Mouse (Mus musculus) hindbrain, embryonic 12.5 days (tissue): ENCODE measurements around the gene Cbx8. TPM values are rescaled to one million over a fixed set of nuclear protein-coding genes. Genes with fewer than 3 reads are reported as not detected.

Experiments used
- ATAC-seq: fragments of 200-750 bp; cut with Nextera tagmentation; 2 replicates; pipeline ENCODE4 v1.8.0; 2017; ENCODE audit warnings: moderate TSS enrichment; ENCODE audit not compliant: low FRiP score
- H3K27ac ChIP-seq: fragments of 300-500 bp; sonication (generic); 2 replicates; pipeline ENCODE4 v1.5.1; 2016; ENCODE audit warnings: mild to moderate bottlenecking
- H3K27me3 ChIP-seq: fragments of 300-500 bp; sonication (generic); 2 replicates; pipeline ENCODE4 v1.6.1; 2016; ENCODE audit warnings: mild to moderate bottlenecking
- H3K36me3 ChIP-seq: fragments of 300-500 bp; sonication (generic); 2 replicates; pipeline ENCODE4 v1.6.1; 2016; ENCODE audit warnings: mild to moderate bottlenecking
- H3K4me1 ChIP-seq: fragments of 300-500 bp; sonication (generic); 2 replicates; pipeline ENCODE4 v1.6.1; 2016
- H3K4me2 ChIP-seq: fragments of 300-500 bp; sonication (generic); replicated peaks from 2 replicates; pipeline ENCODE4 v1.6.1; 2016; ENCODE audit warnings: mild to moderate bottlenecking
- H3K4me3 ChIP-seq: fragments of 300-500 bp; sonication (generic); 2 replicates; pipeline ENCODE4 v1.5.1; 2016; ENCODE audit warnings: mild to moderate bottlenecking
- H3K9ac ChIP-seq: fragments of 300-500 bp; sonication (generic); 2 replicates; pipeline ENCODE4 v1.6.1; 2016; ENCODE audit warnings: mild to moderate bottlenecking, moderate library complexity
- H3K9me3 ChIP-seq: fragments of 300-500 bp; sonication (generic); replicated peaks from 2 replicates; pipeline ENCODE4 v1.6.1; 2016; ENCODE audit warnings: mild to moderate bottlenecking
- WGBS: fragments of 180-500 bp; shearing (Covaris S2); methylation state at CpG from one replicate; pipeline ENCODE4 v1.1.7; 2016; 5-methylcytosine and 5-hydroxymethylcytosine counted together
- polyA plus RNA-seq: library from polyadenylated mRNA; unstranded; fragments of >200 nt; fragmentation: Nextera tagmentation; extraction: Ambion mirVana; gene quantifications from 2 replicates; pipeline ENCODE4 v1.2.1, GENCODE M21; 2016

The Cbx8 gene
- polyA plus RNA-seq, 1 experiment from 2014 or later: 9.9 TPM

- Histone ChIP-seq H3K4me2 (no peak overlapping the region), H3K27me3 (peaks cover 22% of the 10 kb centered on the region), H3K36me3 (no peaks in the 10 kb centered on the region)
These were observed 32.2 kb upstream of the Cbx8 start for GRCm38 (mm10) chr11:119072986-119073385.

GRCm38 (mm10) chr11:119072239-119072638, 31.5 kb upstream of the Cbx8 start:
- Histone ChIP-seq H3K9me3 (0 out of 2 replicates have a peak, but pooled peaks cover 4% of the 10 kb centered on the region), H3K27ac (no peak overlapping the region), H3K36me3 (no peaks in the 10 kb centered on the region), H3K27me3 (peaks cover 21% of the 10 kb centered on the region), H3K4me1 (no peaks in the 10 kb centered on the region; the same call in 1 of the 2 replicates), H3K4me3 (no peak overlapping the region), H3K9ac (no peak overlapping the region), H3K4me2 (no peak overlapping the region)
- no peak for ATAC-seq
- WGBS: 88% methylated on average over 7 of the region's 7 CpGs

More at GRCm38 (mm10) chr11:119072986-119073385, 32.2 kb upstream of the Cbx8 start:
- no peak for ATAC-seq
- 71% methylated on average over 6 of the region's 6 CpGs for WGBS
- 0 out of 2 replicates have a peak, but pooled peaks cover 4% of the 10 kb centered on the region for H3K9me3 ChIP-seq
- H3K4me1 ChIP-seq: peaks cover 2% of the 10 kb centered on the region
- H3K9ac ChIP-seq: no peak overlapping the region
- no peak overlapping the region for H3K4me3 ChIP-seq
- no peak overlapping the region for H3K27ac ChIP-seq

GRCm38 (mm10) chr11:119066841-119067240, 26.1 kb upstream of the Cbx8 start:
- ATAC-seq: no peak
- Histone ChIP-seq H3K9me3 (0 out of 2 replicates have a peak, but pooled peaks cover 4% of the 10 kb centered on the region), H3K36me3 (no peaks in the 10 kb centered on the region), H3K27ac (no peak overlapping the region), H3K27me3 (peaks cover 32% of the 10 kb centered on the region), H3K4me1 (no peaks in the 10 kb centered on the region), H3K4me2 (no peak overlapping the region), H3K4me3 (no peak overlapping the region), H3K9ac (no peak overlapping the region)
- WGBS: 78% methylated on average over 8 of the region's 8 CpGs

- peaks cover 42% of the 10 kb centered on the region for H3K4me1 ChIP-seq
- no peak overlapping the region for H3K9ac ChIP-seq
- H3K36me3 ChIP-seq: no peaks in the 10 kb centered on the region
- H3K9me3 ChIP-seq: no peaks in the 10 kb centered on the region
- H3K4me3 ChIP-seq: no peak overlapping the region
- no peak for ATAC-seq
- WGBS: 6% methylated on average over 3 of the region's 3 CpGs
- no peak overlapping the region for H3K4me2 ChIP-seq
- H3K27ac ChIP-seq: no peak overlapping the region
- H3K27me3 ChIP-seq: peaks cover 83% of the 10 kb centered on the region
These were observed 18.5 kb upstream of the Cbx8 start for GRCm38 (mm10) chr11:119059256-119059655.

- no peak for ATAC-seq
- no peaks in the 10 kb centered on the region for H3K9me3 ChIP-seq
- 2% methylated on average over 58 of the region's 58 CpGs for WGBS
- no peak overlapping the region for H3K27ac ChIP-seq
- peak overlapping the region; percentile 94 for H3K4me2 ChIP-seq
- H3K27me3 ChIP-seq: peaks cover 81% of the 10 kb centered on the region
- H3K4me3 ChIP-seq: peak overlapping the region; percentile 12
- H3K9ac ChIP-seq: peak overlapping the region; percentile 43; the same call in 1 of the 2 replicates
- H3K4me1 ChIP-seq: peaks cover 49% of the 10 kb centered on the region
- no peaks in the 10 kb centered on the region for H3K36me3 ChIP-seq
These were observed 17.5 kb upstream of the Cbx8 start for GRCm38 (mm10) chr11:119058041-119058995.

- peak overlapping the region; percentile 94 for H3K4me2 ChIP-seq
- H3K4me3 ChIP-seq: peak overlapping the region; percentile 53
- H3K27me3 ChIP-seq: peaks cover 77% of the 10 kb centered on the region
- H3K4me1 ChIP-seq: peaks cover 57% of the 10 kb centered on the region
- peak overlapping the region; percentile 86 for H3K9ac ChIP-seq
- 1% methylated on average over 9 of the region's 9 CpGs for WGBS
- no peaks in the 10 kb centered on the region for H3K9me3 ChIP-seq
- no peaks in the 10 kb centered on the region for H3K36me3 ChIP-seq
- H3K27ac ChIP-seq: peak overlapping the region; percentile 82; the same call in 1 of the 2 replicates
- ATAC-seq: no peak
These were observed 16.5 kb upstream of the Cbx8 start for GRCm38 (mm10) chr11:119057291-119057690.

GRCm38 (mm10) chr11:119056301-119057211, 15.8 kb upstream of the Cbx8 start:
- WGBS: 2% methylated on average over 65 of the region's 65 CpGs
- Histone ChIP-seq H3K4me1 (peaks cover 61% of the 10 kb centered on the region), H3K4me2 (peak overlapping the region; percentile 94), H3K27me3 (peaks cover 77% of the 10 kb centered on the region), H3K9ac (peak overlapping the region; percentile 86), H3K36me3 (no peaks in the 10 kb centered on the region), H3K9me3 (no peaks in the 10 kb centered on the region), H3K4me3 (peak overlapping the region; percentile 53), H3K27ac (peak overlapping the region; percentile 82)
- ATAC-seq: peak; percentile 12; the same call in 1 of the 2 replicates

- Histone ChIP-seq H3K9ac (peak overlapping the region; percentile 86), H3K27me3 (peaks cover 77% of the 10 kb centered on the region), H3K27ac (0 out of 2 replicates have a peak overlapping the region, but pooled peaks have one; percentile 17), H3K36me3 (no peaks in the 10 kb centered on the region), H3K4me1 (peaks cover 61% of the 10 kb centered on the region), H3K9me3 (no peaks in the 10 kb centered on the region), H3K4me3 (peak overlapping the region; percentile 53), H3K4me2 (peak overlapping the region; percentile 94)
- WGBS: 3% methylated on average over 32 of the region's 32 CpGs
- no peak for ATAC-seq
These were observed 14.9 kb upstream of the Cbx8 start for GRCm38 (mm10) chr11:119055571-119056131.

- Histone ChIP-seq H3K4me2 (peak overlapping the region; percentile 94), H3K27ac (peak overlapping the region; percentile 94), H3K9ac (peak overlapping the region; percentile 68), H3K9me3 (no peaks in the 10 kb centered on the region), H3K36me3 (no peaks in the 10 kb centered on the region), H3K4me3 (peak overlapping the region; percentile 34), H3K4me1 (peaks cover 61% of the 10 kb centered on the region), H3K27me3 (peaks cover 77% of the 10 kb centered on the region)
- ATAC-seq: no peak
- 2% methylated on average over 47 of the region's 47 CpGs for WGBS
These were observed 13.9 kb upstream of the Cbx8 start for GRCm38 (mm10) chr11:119054351-119055345.

GRCm38 (mm10) chr11:119053738-119054350, 13.1 kb upstream of the Cbx8 start:
- H3K4me1 ChIP-seq: peaks cover 58% of the 10 kb centered on the region
- no peaks in the 10 kb centered on the region for H3K36me3 ChIP-seq

More at GRCm38 (mm10) chr11:119053738-119054350, 13.1 kb upstream of the Cbx8 start:
- H3K4me2 ChIP-seq: peak overlapping the region; percentile 94
- H3K9me3 ChIP-seq: no peaks in the 10 kb centered on the region
- peak; percentile 44 for ATAC-seq
- peak overlapping the region; percentile 34 for H3K4me3 ChIP-seq
- H3K27me3 ChIP-seq: peaks cover 77% of the 10 kb centered on the region
- H3K9ac ChIP-seq: peak overlapping the region; percentile 68
- H3K27ac ChIP-seq: peak overlapping the region; percentile 94
- under 1% methylated on average over 34 of the region's 35 CpGs for whole genome bisulfite sequencing
